Mouse (Mus musculus) gastrocnemius, adult 8-10 months (tissue): ENCODE results near the gene Lipk. TPM values are rescaled to one million over a fixed set of nuclear protein-coding genes. Genes with fewer than 3 reads are reported as not detected.

Experiments used
- microRNA-seq: library from miRNA; unstranded; fragments of <30 nt; microRNA quantifications from one replicate; pipeline ENCODE4 v1.2.0, GENCODE M21; 2022
- total RNA-seq, 4 experiments: library from RNA; stranded (reverse); gene quantifications; 2 replicates each; pipeline ENCODE4 v1.2.4; 2022

Lipk gene
- total RNA-seq, 4 experiments from 2014 or later, result not detected

Small RNA genes within 50 kb of the gene (microRNA-seq; reads per million reads assigned to microRNA genes)
- not detected for gene Gm23334

Other genes with a start within 250 kb of the Lipk start
- 1 to 10 TPM; 4.9 to 6.6 (median 5.8) TPM for gene Lipo3, start 246.3 kb upstream of the Lipk start, total RNA-seq
- gene Lipo1, start 220.8 kb upstream of the Lipk start, total RNA-seq, result not detected
- gene Lipf, start 47.1 kb upstream of the Lipk start, total RNA-seq, result under 1 TPM in 1 of 4 experiments, not detected in 3; 0.20 TPM
- not detected for gene Lipn, start 59.1 kb downstream of the Lipk start, total RNA-seq
- gene Lipm, start 92.6 kb downstream of the Lipk start, total RNA-seq, result not detected
- not detected for gene Ankrd22, start 157.8 kb downstream of the Lipk start, total RNA-seq
- under 1 TPM; 0.48 to 0.80 (median 0.57) TPM for gene Stambpl1, start 183.9 kb downstream of the Lipk start, total RNA-seq
- gene Acta2, start 247.3 kb downstream of the Lipk start, total RNA-seq, result 10 to 100 TPM; 35.5 to 61.5 (median 44.4) TPM